Mouse (Mus musculus) intestine, postnatal 0 days (tissue): ENCODE measurements around the gene D430042O09Rik. TPM values are rescaled to one million over a fixed set of nuclear protein-coding genes. Genes with fewer than 3 reads are reported as not detected.

Experiments used
- ATAC-seq: fragments of 200-750 bp; cut with Nextera tagmentation; 2 replicates; pipeline ENCODE4 v1.8.0; 2017; ENCODE audit warnings: mild to moderate bottlenecking, moderate TSS enrichment, moderate library complexity
- H3K27ac ChIP-seq: fragments of 300-500 bp; sonication (generic); 2 replicates; pipeline ENCODE4 v1.5.1; 2014; ENCODE audit warnings: mild to moderate bottlenecking, low read depth, low read length, moderate library complexity
- H3K27me3 ChIP-seq: fragments of 300-500 bp; sonication (generic); replicated peaks from 2 replicates; pipeline ENCODE4 v1.6.1; 2014; ENCODE audit warnings: low read length, mixed read lengths; ENCODE audit not compliant: control insufficient read depth, insufficient read depth
- H3K36me3 ChIP-seq: fragments of 300-500 bp; sonication (generic); 2 replicates; pipeline ENCODE4 v1.6.1; 2014; ENCODE audit warnings: mild to moderate bottlenecking, moderate library complexity; ENCODE audit not compliant: control insufficient read depth, insufficient read depth
- H3K4me1 ChIP-seq: fragments of 300-500 bp; sonication (generic); replicated peaks from 2 replicates; pipeline ENCODE4 v1.6.1; 2014; ENCODE audit warnings: antibody characterized with exemption, low read length, mixed read lengths; ENCODE audit not compliant: control insufficient read depth, insufficient read depth
- H3K4me2 ChIP-seq: fragments of 300-500 bp; sonication (generic); replicated peaks from 2 replicates; pipeline ENCODE4 v1.6.1; 2014; ENCODE audit warnings: low read depth, mild to moderate bottlenecking, moderate library complexity
- H3K4me3 ChIP-seq: fragments of 300-500 bp; sonication (generic); 2 replicates; pipeline ENCODE4 v1.5.1; 2014; ENCODE audit warnings: low read depth, low read length
- H3K9ac ChIP-seq: fragments of 300-500 bp; sonication (generic); 2 replicates; pipeline ENCODE4 v1.6.1; 2014; ENCODE audit warnings: mild to moderate bottlenecking, low read depth, low read length
- H3K9me3 ChIP-seq: fragments of 300-500 bp; sonication (generic); 2 replicates; pipeline ENCODE4 v1.6.1; 2016; ENCODE audit warnings: mixed run types; ENCODE audit not compliant: control insufficient read depth
- CTCF ChIP-seq: sonication (generic); IDR thresholded peaks from 2 replicates; pipeline ENCODE4 v1.5.1; 2016; ENCODE audit warnings: low read depth, mild to moderate bottlenecking, control low read depth, antibody characterized with exemption, moderate library complexity
- WGBS: fragments of 180-500 bp; shearing (Covaris S2); extraction: QIAGEN DNeasy Blood & Tissue Kit; methylation state at CpG from one replicate; pipeline ENCODE4 v1.1.7; 2014; 5-methylcytosine and 5-hydroxymethylcytosine counted together
- polyA plus RNA-seq: library from polyadenylated mRNA; unstranded; fragments of >200 nt; fragmentation: Nextera tagmentation; extraction: Ambion mirVana; gene quantifications from 2 replicates; pipeline ENCODE4 v1.2.1, GENCODE M21; 2015

The D430042O09Rik gene
- polyA plus RNA-seq, 1 experiment from 2014 or later = 2.6 TPM

DNA sequence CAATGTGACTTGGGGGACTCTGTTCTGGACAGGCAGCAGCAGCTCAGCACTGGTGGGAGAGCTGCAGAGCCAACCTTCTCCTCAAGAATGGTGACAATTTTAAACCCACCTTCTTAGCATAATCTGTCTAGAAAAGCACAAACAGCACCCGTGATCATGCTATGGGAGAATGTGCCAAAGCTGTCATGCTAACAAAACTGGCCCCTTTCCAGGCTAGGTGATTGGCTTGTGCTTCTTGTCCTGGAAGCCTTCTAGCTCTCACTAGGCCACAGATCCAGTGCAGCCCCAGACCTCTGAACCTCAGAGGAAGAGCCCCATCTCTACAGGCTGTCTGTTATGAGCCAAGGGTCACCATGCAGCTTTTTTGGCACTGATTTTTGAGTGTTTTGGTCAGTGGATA lies 98.9 kb downstream of the D430042O09Rik start:
- WGBS = 79% methylated on average over 1 of the region's 1 CpGs
- H3K4me3 ChIP-seq = no peak overlapping the region

DNA sequence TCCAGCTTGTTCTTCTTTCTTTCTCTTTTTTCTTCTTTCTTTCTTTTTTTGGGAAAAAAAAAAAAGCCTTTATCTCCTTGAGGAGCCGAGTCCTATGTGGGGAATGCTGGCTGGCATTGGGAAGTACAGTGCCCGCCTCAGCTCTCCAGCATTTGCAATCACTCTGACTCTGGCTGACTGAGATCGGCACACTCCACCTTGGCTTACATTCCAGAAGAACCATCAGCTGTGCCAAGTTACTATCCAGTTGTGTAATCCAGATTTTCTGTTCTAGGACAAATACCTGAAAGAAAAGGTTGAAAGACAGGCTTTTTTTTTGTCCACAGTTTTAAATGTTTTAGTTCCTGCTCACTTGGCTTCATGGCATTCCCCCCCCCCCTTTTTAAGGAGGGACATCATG lies 100.5 kb downstream of the D430042O09Rik start:
- Histone ChIP-seq H3K27ac (no peak overlapping the region), H3K9ac (no peak overlapping the region), H3K9me3 (no peaks in the 10 kb centered on the region), H3K4me2 (no peak overlapping the region), H3K4me3 (no peak overlapping the region), H3K36me3 (peaks cover 6% of the 10 kb centered on the region), H3K27me3 (no peaks in the 10 kb centered on the region), H3K4me1 (no peaks in the 10 kb centered on the region)
- ATAC-seq = no peak
- 83% methylated on average over 3 of the region's 3 CpGs for WGBS
- no peak for TF ChIP-seq CTCF

More for the DNA sequence above, 98.9 kb downstream of the D430042O09Rik start:
- Histone ChIP-seq H3K4me1 (no peaks in the 10 kb centered on the region), H3K9ac (no peak overlapping the region), H3K4me2 (no peak overlapping the region), H3K27ac (no peak overlapping the region), H3K36me3 (no peaks in the 10 kb centered on the region; the same call in 1 of the 2 replicates), H3K9me3 (no peaks in the 10 kb centered on the region), H3K27me3 (no peaks in the 10 kb centered on the region)
- no peak for ATAC-seq
- no peak for TF ChIP-seq CTCF

DNA sequence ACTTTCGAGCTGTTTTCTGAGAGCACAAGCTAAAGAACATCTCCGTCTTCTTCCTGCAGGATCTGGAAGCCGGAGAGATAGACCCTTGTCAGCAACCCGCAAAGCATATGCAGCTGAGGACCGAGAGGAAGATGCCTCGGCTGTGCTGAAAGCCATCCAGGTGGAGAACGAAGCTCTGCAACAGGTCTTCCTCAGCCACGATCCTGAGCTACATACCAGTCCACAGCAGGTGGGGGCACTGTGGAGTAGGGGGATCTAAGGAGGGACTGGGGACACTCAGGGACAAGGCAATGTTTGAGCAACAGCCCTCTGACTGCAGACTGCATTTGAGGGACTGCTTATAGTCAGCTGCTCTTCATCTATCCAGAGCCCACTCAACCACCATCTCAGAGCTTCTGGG lies 105.0 kb downstream of the D430042O09Rik start:
- no peak overlapping the region for H3K9ac ChIP-seq
- no peaks in the 10 kb centered on the region for H3K4me1 ChIP-seq
- no peaks in the 10 kb centered on the region for H3K27me3 ChIP-seq
- no peak overlapping the region for H3K4me3 ChIP-seq
- no peak for ATAC-seq
- H3K9me3 ChIP-seq = no peaks in the 10 kb centered on the region
- no peak overlapping the region for H3K27ac ChIP-seq
- WGBS = 94% methylated on average over 8 of the region's 8 CpGs
- no peak overlapping the region for H3K4me2 ChIP-seq
- TF ChIP-seq CTCF = no peak
- H3K36me3 ChIP-seq = peaks cover 39% of the 10 kb centered on the region

DNA sequence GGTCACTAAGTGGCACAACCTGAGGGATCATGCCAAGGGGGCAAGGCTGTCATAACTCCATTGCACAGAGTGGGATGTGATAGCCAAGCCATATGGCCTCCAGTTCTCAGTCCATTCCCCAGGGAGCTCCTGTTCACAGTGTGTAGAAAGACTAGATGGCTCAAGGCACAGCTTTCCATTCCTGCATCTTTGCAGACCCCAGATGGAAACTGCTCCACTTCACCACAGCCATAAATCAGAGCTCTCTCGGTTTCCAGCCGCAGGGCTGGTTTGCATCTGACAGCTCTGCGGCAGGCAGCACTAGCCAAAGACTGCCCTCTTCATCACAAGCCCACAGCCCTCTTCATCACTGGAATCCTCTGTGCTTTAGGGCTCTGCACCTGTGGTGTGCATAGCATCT lies 108.0 kb downstream of the D430042O09Rik start:
- H3K9me3 ChIP-seq = no peaks in the 10 kb centered on the region
- no peak overlapping the region for H3K4me3 ChIP-seq
- no peak overlapping the region for H3K4me2 ChIP-seq
- ATAC-seq = no peak
- peaks cover 39% of the 10 kb centered on the region for H3K36me3 ChIP-seq
- no peaks in the 10 kb centered on the region for H3K4me1 ChIP-seq
- no peaks in the 10 kb centered on the region for H3K27me3 ChIP-seq
- no peak overlapping the region for H3K27ac ChIP-seq
- TF ChIP-seq CTCF = no peak
- 61% methylated on average over 3 of the region's 3 CpGs for WGBS
- H3K9ac ChIP-seq = no peak overlapping the region

DNA sequence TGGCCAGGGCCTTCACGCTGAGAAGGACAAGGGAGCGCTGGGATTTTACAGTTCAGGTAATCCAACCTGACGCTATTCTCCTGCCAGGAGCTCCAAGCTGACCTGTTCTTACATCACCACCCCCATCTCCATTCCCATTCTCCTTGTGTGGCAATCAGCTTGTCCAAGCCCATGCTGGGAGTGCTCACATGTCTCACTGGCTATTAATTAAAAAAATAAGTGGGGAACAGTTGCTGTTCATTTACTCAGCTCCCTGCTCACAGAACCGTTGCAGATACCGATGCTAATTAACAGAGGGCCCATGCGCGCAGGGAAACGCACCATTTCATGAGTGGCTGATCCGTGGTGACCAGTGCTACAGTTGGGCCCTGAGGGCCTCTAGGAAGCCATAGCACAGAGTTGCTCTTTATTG lies 110.6 kb downstream of the D430042O09Rik start:
- H3K36me3 ChIP-seq = peaks cover 32% of the 10 kb centered on the region
- H3K27me3 ChIP-seq = no peaks in the 10 kb centered on the region
- H3K27ac ChIP-seq = no peak overlapping the region
- no peak overlapping the region for H3K4me3 ChIP-seq
- no peaks in the 10 kb centered on the region for H3K9me3 ChIP-seq
- ATAC-seq = no peak
- no peak overlapping the region for H3K9ac ChIP-seq
- no peaks in the 10 kb centered on the region for H3K4me1 ChIP-seq
- H3K4me2 ChIP-seq = no peak overlapping the region
- WGBS = 84% methylated on average over 9 of the region's 9 CpGs
- no peak for TF ChIP-seq CTCF

DNA sequence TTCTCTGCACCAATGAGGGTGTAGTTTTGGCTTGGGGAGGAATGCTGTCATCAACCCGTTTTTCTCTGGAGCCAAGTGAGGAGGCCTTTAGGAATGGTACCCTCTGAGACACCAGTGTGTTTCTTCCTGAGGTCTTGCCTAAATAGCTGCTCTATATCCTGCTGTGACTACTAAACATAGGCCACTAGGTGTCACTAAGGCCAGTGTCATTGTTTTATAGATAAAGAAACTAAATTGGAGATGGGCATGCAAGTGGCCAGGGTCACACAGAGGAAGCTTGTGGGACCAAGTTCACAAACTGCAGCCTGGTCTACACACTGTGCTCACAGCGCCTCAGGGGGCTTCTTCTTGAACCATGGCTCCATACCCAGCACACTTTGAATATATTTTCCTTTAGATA lies 112.5 kb downstream of the D430042O09Rik start:
- no peak overlapping the region for H3K4me2 ChIP-seq
- WGBS = 69% methylated on average over 2 of the region's 2 CpGs
- no peak overlapping the region for H3K27ac ChIP-seq
- H3K9ac ChIP-seq = no peak overlapping the region
- no peaks in the 10 kb centered on the region for H3K27me3 ChIP-seq
- H3K4me1 ChIP-seq = no peaks in the 10 kb centered on the region
- H3K4me3 ChIP-seq = no peak overlapping the region
- H3K9me3 ChIP-seq = no peaks in the 10 kb centered on the region
- peaks cover 14% of the 10 kb centered on the region; the same call in 1 of the 2 replicates for H3K36me3 ChIP-seq
- peak; percentile 66 for TF ChIP-seq CTCF
- ATAC-seq = no peak

DNA sequence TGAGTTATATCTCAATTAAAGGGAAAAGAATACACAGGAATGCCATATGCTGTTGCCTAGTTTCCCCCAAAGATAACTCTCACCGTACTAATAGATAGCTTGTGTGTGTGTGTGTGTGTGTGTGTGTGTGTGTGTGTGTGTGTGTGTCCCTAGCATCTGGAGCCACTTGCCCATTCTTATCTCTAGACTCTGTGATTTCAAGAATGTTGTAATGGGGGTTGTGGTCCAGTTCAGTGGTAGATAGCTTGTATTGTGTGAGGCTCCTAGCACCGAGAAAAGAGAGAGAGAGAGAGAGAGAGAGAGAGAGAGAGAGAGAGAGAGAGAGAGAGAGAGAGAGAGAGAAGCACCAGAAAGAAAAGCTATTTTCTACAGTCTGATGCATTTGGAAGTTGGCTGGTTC lies 118.7 kb downstream of the D430042O09Rik start:
- no peak for ATAC-seq
- WGBS = 60% methylated on average over 2 of the region's 2 CpGs
- H3K9ac ChIP-seq = no peak overlapping the region
- H3K9me3 ChIP-seq = no peaks in the 10 kb centered on the region
- no peaks in the 10 kb centered on the region for H3K27me3 ChIP-seq
- H3K36me3 ChIP-seq = peaks cover 4% of the 10 kb centered on the region; the same call in 1 of the 2 replicates
- H3K4me3 ChIP-seq = no peak overlapping the region
- no peak overlapping the region for H3K27ac ChIP-seq
- H3K4me1 ChIP-seq = no peaks in the 10 kb centered on the region
- no peak for TF ChIP-seq CTCF
- no peak overlapping the region for H3K4me2 ChIP-seq
